Mouse (Mus musculus) heart, adult 2 months (tissue): ENCODE results near the gene Mien1.

ENCODE experiments used
- CTCF ChIP-seq: fragments of 200-600 bp; IDR thresholded peaks from 2 replicates; pipeline ENCODE4 v1.8.1; 2022; ENCODE audit warnings: antibody characterized with exemption, mild to moderate bottlenecking, moderate library complexity
- POLR2A ChIP-seq: fragments of 200-500 bp; IDR thresholded peaks from 2 replicates; pipeline ENCODE4 v1.6.1; 2011; ENCODE audit warnings: mild to moderate bottlenecking, low read depth, low read length, control low read depth; ENCODE audit not compliant: insufficient read depth

DNA sequence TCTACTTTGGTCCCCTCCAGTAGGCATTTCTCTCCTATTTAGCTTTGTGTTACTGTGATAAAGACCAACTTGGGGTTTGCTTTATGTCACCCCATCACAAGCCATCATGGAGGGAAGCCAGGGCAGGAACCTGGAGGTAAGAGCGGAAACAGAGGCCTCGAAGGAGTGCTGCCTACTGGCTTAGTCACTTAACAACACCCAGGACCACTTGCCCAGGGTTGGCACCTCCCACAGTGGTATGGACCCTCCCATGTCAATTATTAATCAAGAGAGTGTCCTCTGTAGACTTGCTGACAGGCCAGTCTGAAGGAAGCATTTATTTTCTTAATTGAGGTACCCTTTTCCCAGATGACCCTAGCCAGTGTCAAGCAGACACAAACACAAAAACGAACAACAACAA, 38.0 kb downstream of the Mien1 start:
- no peak for TF ChIP-seq POLR2A
- TF ChIP-seq CTCF, result no peak
